Mouse (Mus musculus): ENCODE results near the gene Gapvd1.
"Not testable (repeated sequence)": the region's sequence is repeated elsewhere in the genome, so short reads cannot be mapped to it uniquely, and the experiment has no call there.

The Gapvd1 gene

DNA sequence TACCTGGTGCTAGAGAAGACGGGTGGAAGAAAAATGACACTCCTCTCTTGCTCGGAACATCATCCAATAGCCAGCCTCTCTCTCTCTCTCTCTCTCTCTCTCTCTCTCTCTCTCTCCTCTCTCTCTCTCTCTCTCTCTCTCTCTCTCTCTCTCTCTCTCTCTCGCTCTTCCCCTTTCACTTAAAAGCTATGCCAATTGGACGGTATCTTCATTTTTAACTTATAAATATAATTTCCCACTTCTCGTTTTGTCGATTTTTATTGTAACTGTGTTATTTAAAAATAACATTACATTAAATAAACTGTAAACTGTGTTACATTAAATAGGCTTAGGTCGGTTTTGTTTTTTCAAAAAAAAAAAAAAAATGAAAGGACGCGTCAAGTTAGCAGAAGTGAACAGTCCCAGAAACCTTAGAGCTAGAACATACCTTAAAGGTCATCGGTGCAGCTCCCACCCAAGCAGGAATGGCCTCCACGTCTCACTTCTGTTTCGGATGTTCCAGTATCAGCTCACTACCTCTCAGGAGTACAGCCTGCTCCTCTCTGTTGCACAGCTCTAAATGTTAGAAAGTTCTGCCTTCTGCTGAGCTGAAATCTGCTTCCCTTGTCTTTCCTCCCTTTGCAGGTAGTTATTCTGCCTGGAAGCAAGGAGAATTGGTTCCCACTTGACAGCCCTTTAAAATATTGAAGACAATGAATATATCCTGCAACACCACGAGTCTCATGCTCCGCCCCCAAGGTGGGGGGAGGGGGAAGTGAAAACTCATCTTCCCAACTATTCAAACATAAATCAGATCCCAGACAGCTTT, at the start of gene Gapvd1:
Gene Gapvd1, minus strand, starts transcription at position 682 of the 808 bp plus-strand sequence.
- peak; percentile 50 for DNase-seq (ENCODE audit: extremely low spot score, low spot score)

DNA sequence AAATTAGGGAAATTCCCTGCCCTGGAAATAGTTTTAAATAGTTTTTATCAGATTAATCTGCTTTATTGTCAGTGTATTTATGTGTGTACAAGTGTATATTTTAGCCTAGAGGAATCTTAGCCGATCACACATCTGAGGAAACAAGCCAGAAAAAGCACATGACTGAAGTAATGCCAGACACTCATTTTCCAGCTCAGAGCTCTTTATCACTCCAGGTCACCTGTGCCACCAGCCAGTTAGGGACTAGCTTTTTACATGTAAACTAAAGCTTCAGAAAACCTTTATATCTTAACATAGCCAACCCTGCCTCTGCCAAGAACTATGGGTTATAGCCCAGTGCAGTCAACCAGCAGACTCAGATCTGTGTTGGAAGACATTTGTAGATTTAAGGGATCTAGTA, 49.8 kb upstream of the Gapvd1 start:
- no peak for DNase-seq (ENCODE audit: extremely low spot score, low spot score)

- DNase-seq (ENCODE audit: extremely low spot score, low spot score) = no peak
These were observed 49.1 kb upstream of the Gapvd1 start for GRCm38 (mm10) chr2:34804172-34804571.

GRCm38 (mm10) chr2:34803746-34804145, 48.7 kb upstream of the Gapvd1 start:
- no peak for DNase-seq (ENCODE audit: extremely low spot score, low spot score)

- peak; percentile 32 for DNase-seq (ENCODE audit: extremely low spot score, low spot score)
These were observed 47.7 kb upstream of the Gapvd1 start for GRCm38 (mm10) chr2:34802565-34803245.

GRCm38 (mm10) chr2:34801516-34802482, 46.8 kb upstream of the Gapvd1 start:
- peak; percentile 97 for DNase-seq (ENCODE audit: extremely low spot score, low spot score)

DNA sequence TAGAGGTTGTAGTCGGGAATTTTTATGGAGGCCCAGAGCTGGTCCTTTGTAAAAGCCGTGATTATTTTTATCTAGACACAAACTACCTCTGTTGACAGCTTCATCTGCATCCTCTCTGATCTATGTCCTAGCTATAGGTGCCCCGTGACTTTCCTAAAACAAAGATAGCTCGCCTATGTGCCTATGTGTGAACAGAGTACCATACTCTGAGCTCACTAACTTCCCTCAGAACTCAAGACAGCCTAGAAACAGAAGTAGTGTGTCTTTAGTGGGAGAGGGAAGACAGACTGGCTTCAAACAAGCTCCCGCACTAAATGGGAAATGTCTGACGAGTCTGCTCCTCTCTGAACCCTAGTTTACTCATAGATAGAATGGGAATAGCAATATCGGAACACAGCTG, 45.3 kb upstream of the Gapvd1 start:
- no peak for DNase-seq (ENCODE audit: extremely low spot score, low spot score)

DNA sequence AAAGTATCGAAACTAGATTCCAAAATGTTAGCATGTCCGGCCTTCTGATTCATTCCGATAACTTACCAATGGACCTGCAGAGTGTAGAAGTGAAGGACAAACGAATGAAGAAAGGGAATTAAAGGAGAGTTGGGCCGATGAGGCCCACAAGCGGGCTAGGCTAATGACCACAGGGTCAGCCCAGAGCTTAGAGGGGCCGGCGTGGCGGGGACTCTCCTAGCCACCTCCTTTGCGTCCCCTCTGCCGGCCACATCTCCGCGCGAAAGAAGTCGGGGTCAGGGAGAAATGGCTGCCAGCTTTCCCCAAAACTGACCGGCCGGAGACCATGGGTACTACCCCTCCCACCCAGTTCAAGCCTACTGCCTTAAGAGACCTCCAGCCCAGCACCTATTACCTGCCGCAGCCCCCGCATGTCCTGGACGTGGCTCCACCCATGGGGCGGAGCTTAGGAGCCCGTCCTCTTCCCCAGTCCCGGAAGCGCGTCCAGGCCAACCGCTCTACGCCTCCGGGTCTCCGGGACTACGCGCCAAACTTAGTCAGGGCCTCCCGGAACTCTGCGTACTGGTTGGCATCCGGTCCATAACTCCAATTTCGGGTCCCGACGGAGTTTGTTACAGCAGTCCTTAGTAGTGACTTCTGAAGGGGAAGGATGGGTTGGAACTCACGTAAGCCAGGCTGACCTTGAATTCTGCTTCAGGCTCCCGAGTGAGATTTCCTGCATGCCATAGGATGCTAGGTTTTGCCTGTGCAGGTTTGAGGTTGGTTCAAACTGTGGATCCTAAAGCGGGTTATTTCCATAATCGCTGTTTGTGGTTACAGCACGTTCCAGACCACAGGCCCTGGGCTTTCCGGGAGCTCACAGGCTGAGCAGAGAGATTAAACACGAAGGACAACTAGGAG, 44.6 kb upstream of the Gapvd1 start, which contains the start of gene Rabepk:
Gene Rabepk, minus strand, starts transcription at position 556 of the 900 bp plus-strand sequence.
- peak; percentile 80 for DNase-seq (ENCODE audit: extremely low spot score, low spot score)

DNA sequence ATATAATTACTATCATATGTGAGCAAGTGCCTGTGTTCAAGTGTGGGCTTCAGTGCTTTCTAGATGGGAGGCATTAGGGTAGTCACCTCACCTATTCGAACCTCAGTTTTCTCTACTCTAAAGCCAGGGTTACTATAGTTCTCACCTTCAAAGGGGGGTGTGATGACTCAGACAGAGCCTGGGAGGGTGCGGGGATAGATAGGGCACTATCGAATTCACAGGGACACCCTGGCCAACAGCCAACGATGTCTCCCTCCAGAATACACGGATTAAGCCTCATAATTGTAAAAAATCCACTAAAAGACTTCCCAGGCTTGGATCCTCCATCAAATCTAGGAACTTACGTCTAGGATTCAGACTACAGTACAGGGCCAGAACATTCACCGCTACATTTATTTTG, 40.4 kb upstream of the Gapvd1 start:
- DNase-seq (ENCODE audit: extremely low spot score, low spot score) = no peak

GRCm38 (mm10) chr2:34794511-34794910, 39.5 kb upstream of the Gapvd1 start:
- no peak for DNase-seq (ENCODE audit: extremely low spot score, low spot score)

GRCm38 (mm10) chr2:34792543-34792942, 37.5 kb upstream of the Gapvd1 start:
- not testable (repeated sequence) for DNase-seq (ENCODE audit: extremely low spot score, low spot score)

DNA sequence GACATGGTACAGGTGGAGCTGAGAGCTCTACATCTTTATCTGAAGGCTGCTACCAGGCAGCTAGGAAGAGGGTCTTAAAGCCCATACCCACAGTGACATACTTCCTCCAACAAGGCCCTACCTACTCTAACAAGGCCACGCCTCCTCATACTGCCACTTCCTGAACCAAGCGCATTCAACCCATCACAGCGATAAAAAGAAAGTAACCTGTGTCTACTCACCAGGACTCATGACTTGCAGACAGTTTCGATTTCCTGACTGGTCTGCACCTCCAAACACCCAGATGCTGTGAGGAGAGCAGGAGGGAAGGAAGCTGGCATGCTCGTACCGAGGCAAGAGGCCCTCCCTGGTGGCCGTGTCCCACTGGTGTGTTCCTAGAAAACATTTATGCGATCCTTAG, 35.2 kb upstream of the Gapvd1 start:
- DNase-seq (ENCODE audit: extremely low spot score, low spot score) = no peak

DNA sequence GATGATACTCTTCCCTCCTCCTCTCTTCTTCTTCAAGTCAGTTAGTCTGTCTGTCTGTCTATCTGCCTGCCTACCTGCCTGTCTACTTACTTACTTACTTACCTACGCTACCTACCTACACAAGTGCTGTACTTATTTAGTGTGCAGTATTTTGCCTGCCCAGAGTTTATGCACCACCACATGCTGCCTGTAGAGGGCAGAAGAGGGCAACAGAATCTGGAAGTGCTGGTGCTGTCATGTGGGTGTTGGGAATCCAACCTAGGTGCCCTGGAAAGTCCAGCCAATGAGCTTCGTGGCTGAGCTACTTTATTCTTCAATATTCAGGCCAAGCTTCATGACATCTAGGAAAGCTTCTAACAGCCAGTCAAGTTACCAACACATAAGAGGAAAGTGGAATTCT, 29.1 kb upstream of the Gapvd1 start:
- peak; percentile 51 for DNase-seq (ENCODE audit: extremely low spot score, low spot score)

GRCm38 (mm10) chr2:34783064-34784020, 28.3 kb upstream of the Gapvd1 start:
- no peak for DNase-seq (ENCODE audit: extremely low spot score, low spot score)

DNA sequence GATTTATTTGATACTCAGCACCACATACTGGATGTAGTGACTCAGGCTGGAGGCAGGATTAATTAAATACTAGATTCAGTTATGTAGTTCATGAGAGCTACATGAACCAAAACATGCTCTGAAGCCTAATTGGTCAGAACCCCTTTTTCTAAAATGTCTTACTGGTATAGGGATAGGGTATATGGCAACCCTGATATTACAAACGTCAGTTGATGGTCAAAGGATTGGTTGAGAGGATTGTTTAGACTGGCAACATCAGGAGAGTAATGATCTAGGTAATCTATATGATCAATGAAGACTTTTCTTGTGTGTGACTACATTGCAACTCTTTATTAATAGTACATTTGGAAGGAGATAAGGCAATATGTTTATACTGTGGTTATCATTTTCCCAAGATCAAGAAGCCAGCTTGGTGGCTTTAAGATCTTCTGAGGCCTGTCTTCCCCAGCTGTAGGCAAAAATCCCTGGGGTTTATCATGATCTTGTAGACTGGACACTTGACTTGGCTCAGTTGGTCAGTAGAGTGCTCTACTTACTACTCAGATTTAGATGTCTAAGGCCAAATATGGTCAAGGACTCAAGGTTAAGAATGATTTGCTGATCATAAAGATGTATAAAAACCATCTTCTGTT, 22.3 kb upstream of the Gapvd1 start:
- DNase-seq (ENCODE audit: extremely low spot score, low spot score) = no peak

DNA sequence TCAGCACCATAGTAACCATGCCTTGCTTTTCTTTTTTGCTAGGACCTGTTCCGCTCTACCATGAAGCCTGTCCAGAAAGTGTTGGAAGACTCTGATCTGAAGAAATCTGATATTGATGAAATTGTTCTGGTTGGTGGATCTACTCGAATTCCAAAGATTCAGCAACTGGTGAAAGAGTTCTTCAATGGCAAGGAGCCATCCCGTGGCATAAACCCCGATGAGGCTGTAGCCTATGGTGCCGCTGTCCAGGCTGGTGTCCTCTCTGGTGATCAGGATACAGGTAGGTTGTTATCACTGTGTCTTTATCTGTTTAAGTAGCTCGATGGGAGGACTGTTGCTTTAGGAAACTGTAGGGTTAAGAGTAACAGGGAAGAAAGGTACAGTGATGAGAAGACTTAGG, 19.5 kb upstream of the Gapvd1 start:
- no peak for DNase-seq (ENCODE audit: extremely low spot score, low spot score)

- no peak for DNase-seq (ENCODE audit: extremely low spot score, low spot score)
These were observed 18.6 kb upstream of the Gapvd1 start for GRCm38 (mm10) chr2:34773673-34774072.

DNA sequence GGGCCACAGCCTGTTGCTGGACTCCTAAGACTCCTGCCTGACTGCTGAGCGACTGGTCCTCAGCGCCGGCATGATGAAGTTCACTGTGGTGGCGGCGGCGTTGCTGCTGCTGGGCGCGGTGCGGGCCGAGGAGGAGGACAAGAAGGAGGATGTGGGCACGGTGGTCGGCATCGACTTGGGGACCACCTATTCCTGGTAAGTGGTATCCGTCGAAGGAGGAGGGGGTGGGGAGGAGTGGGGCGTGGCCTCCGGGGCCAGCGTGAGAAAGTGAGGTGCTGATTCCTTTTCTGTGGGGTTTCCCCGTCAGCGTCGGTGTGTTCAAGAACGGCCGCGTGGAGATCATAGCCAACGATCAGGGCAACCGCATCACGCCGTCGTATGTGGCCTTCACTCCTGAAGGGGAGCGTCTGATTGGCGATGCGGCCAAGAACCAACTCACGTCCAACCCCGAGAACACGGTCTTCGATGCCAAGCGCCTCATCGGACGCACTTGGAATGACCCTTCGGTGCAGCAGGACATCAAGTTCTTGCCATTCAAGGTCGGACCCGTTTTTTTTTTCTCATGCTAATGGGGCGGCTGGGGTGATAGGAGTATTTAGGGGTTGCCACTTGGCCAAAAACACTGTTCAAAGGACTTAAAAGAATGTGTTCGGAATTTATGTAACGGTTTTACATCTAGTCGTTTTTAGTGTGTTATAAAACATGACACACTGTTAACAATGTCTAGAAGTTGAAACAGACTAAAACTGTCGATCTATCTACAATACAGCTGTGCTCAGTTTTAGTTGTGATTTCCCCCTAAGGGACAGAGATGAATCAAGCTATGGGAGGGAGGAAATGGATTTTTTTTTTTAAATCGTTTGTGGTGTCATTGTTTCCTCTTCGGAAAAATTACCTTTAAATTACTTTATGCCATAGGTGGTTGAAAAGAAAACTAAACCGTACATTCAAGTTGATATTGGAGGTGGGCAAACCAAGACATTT, 17.5 kb upstream of the Gapvd1 start:
- DNase-seq (ENCODE audit: extremely low spot score, low spot score) = no peak
